Mouse (Mus musculus) MEL (cell line): ENCODE measurements around the gene Vps37d.

Experiments
- CHD2 ChIP-seq: IDR thresholded peaks from 2 replicates; pipeline ENCODE4 v1.6.1; 2011; ENCODE audit warnings: low read length, improper control_type of control experiment
- CTCF ChIP-seq, 3 experiments: IDR thresholded peaks in 2 of 3; conservative IDR thresholded peaks in 1 of 3; 2 replicates each; pipeline ENCODE4 v1.5.1; 2011 to 2012; ENCODE audit warnings: low read length in 3 of 3, low read depth in 2 of 3, mild to moderate bottlenecking in 2 of 3, improper control_type of control experiment in 1 of 3, inconsistent platforms in 1 of 3, mixed read lengths in 1 of 3, moderate library complexity in 1 of 3; ENCODE audit not compliant: control insufficient read depth in 1 of 3, insufficient read depth in 1 of 3, poor library complexity in 1 of 3, severe bottlenecking in 1 of 3
- E2F4 ChIP-seq: IDR thresholded peaks from 2 replicates; pipeline ENCODE4 v1.6.1; 2011; ENCODE audit warnings: low read depth, low read length, improper control_type of control experiment, borderline replicate concordance
- EP300 ChIP-seq, 2 experiments: IDR thresholded peaks; 2 replicates each; pipeline ENCODE4 v1.6.1; 2011; ENCODE audit warnings: improper control_type of control experiment in 2 of 2, low read length in 2 of 2, low read depth in 1 of 2, mild to moderate bottlenecking in 1 of 2
- MXI1 ChIP-seq: IDR thresholded peaks from 2 replicates; pipeline ENCODE4 v1.6.1; 2011; ENCODE audit warnings: mild to moderate bottlenecking, low read depth, low read length, improper control_type of control experiment
- NELFE ChIP-seq: IDR thresholded peaks from 2 replicates; pipeline ENCODE4 v1.6.1; 2011; ENCODE audit warnings: low read depth, low read length, improper control_type of control experiment
- POLR2A ChIP-seq, 2 experiments: IDR thresholded peaks; 2 replicates each; pipeline ENCODE4 v1.6.1; 2011 to 2012; ENCODE audit warnings: low read length in 2 of 2, mild to moderate bottlenecking in 2 of 2, control low read depth in 1 of 2, improper control_type of control experiment in 1 of 2, low read depth in 1 of 2, moderate library complexity in 1 of 2; ENCODE audit not compliant: control insufficient read depth in 1 of 2, insufficient read depth in 1 of 2, poor library complexity in 1 of 2
- POLR2AphosphoS2 ChIP-seq: IDR thresholded peaks from 2 replicates; pipeline ENCODE4 v1.6.1; 2011; ENCODE audit warnings: low read length, improper control_type of control experiment
- POLR2AphosphoS5 ChIP-seq: IDR thresholded peaks from 2 replicates; pipeline ENCODE4 v1.6.1; 2012; ENCODE audit warnings: low read depth, borderline replicate concordance, mild to moderate bottlenecking, inconsistent platforms, low read length, moderate library complexity, mixed read lengths
- RCOR1 ChIP-seq: IDR thresholded peaks from 2 replicates; pipeline ENCODE4 v1.6.1; 2012; ENCODE audit warnings: low read depth, mild to moderate bottlenecking, inconsistent platforms, low read length, improper control_type of control experiment
- SMC3 ChIP-seq: IDR thresholded peaks from 2 replicates; pipeline ENCODE4 v1.6.1; 2011; ENCODE audit warnings: low read depth, low read length, improper control_type of control experiment
- TCF12 ChIP-seq: IDR thresholded peaks from 2 replicates; pipeline ENCODE4 v1.6.1; 2014; ENCODE audit warnings: low read depth, mild to moderate bottlenecking, inconsistent platforms, low read length, improper control_type of control experiment, moderate library complexity
- USF2 ChIP-seq, 2 experiments: IDR thresholded peaks; 2 replicates each; pipeline ENCODE4 v1.6.1; 2011 to 2012; ENCODE audit warnings: improper control_type of control experiment in 2 of 2, low read length in 2 of 2, borderline replicate concordance in 1 of 2, inconsistent platforms in 1 of 2, low read depth in 1 of 2, mild to moderate bottlenecking in 1 of 2; ENCODE audit not compliant: insufficient read depth in 1 of 2
- ZNF384 ChIP-seq: IDR thresholded peaks from 2 replicates; pipeline ENCODE4 v1.6.1; 2012; ENCODE audit warnings: low read depth, mild to moderate bottlenecking, inconsistent platforms, low read length, improper control_type of control experiment

DNA sequence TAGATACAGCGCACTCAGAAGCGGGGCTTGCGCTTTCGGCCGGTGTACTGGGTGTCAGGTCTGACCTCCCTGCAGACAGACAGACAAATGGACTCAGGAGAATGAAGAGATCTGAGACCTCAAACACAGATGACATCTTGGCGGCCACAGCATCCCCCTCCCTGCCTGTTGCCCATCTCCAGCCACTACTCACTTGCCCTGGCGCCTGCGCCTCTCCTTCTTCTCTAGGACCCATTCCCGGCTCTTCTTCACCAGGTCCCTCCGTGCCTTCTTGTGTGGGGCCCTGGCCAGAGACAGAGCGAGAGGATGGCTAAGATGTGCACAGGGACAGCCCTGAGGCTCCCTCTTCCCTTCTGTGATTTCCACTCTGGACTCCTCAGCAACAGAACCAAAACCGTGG lies 24.7 kb downstream of the Vps37d start:
- TF ChIP-seq USF2 (IDR thresholded peaks at IDR 0.05; ENCODE audit: borderline replicate concordance in 1 of 2, insufficient read depth in 1 of 2, low read depth in 1 of 2, low read length in 2 of 2) (no peak), NELFE (no peak), POLR2AphosphoS2 (no peak), POLR2AphosphoS5 (no peak), EP300 (IDR thresholded peaks at IDR 0.05; ENCODE audit: low read depth in 1 of 2, low read length in 2 of 2) (no peak), MXI1 (no peak), ZNF384 (no peak), CHD2 (no peak), TCF12 (no peak), RCOR1 (no peak), POLR2A (IDR thresholded peaks at IDR 0.05; ENCODE audit: control insufficient read depth in 1 of 2, insufficient read depth in 1 of 2, low read depth in 1 of 2, low read length in 2 of 2, poor library complexity in 1 of 2) (no peak), SMC3 (no peak), CTCF (IDR thresholded peaks at IDR 0.05 in 2 of 3, conservative IDR thresholded peaks at IDR 0.05 in 1 of 3; ENCODE audit: control insufficient read depth in 1 of 3, insufficient read depth in 1 of 3, low read depth in 2 of 3, low read length in 3 of 3, poor library complexity in 1 of 3, severe bottlenecking in 1 of 3) (no peak), E2F4 (no peak)
